Mouse (Mus musculus) lung, adult 2 months (tissue): ENCODE results near the gene Evpl.

Experiments
- CTCF ChIP-seq: fragments of 200-500 bp; IDR thresholded peaks from 2 replicates; pipeline ENCODE4 v1.5.1; 2011; ENCODE audit warnings: mild to moderate bottlenecking, low read length, control low read depth; ENCODE audit not compliant: insufficient read depth
- POLR2A ChIP-seq: fragments of 200-500 bp; IDR thresholded peaks from 2 replicates; pipeline ENCODE4 v1.6.1; 2011; ENCODE audit warnings: low read depth, mild to moderate bottlenecking, control low read depth, low read length, borderline replicate concordance; ENCODE audit errors: extremely low read depth

DNA sequence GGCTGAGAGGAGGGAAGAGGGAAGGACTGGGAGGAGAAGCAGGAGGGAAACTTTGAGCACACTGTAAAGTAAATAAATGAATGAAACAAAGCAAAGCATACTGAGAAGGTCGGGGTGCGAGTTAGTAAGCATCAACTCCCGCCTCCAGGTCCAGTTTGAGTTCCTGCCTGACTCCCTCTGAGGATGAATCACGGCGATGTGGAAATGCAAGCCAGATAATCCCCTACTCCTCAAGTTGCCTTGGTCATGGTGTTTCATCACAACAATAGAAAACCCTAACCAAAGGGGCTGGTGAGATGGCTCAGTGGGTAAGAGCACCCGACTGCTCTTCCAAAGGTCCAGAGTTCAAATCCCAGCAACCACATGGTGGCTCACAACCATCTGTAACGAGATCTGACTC, 61.9 kb downstream of the Evpl start:
- TF ChIP-seq CTCF (no peak), POLR2A (no peak)
